Comparison of ENCODE assay signal across 8 mouse cellular contexts in genomic region chr19:11912037-11912532, GRCm38 (mm10). TPM values are rescaled to one million over a fixed set of nuclear protein-coding genes. Genes with fewer than 3 reads are reported as not detected.
DNase-seq lines count a peak whose midpoint lies in the region; ATAC-seq and TF ChIP-seq lines count a peak whose summit lies in the region.

TSS of gene Patl1 (plus strand) at chr19:11912399.

- H3K4me3 ChIP-seq in C2C12 (ENCODE audit: insufficient read depth, poor library complexity, severe bottlenecking) (peak within 1 kb of the TSS; percentile 78), myocyte (peak within 1 kb of the TSS; percentile 82)
- peak within 1 kb of the TSS; percentile 87 for H3K4me3 ChIP-seq in erythroblast, embryonic 14.5 days (replicated peaks)
- peak within 1 kb of the TSS; percentile 93 for H3K4me3 ChIP-seq in heart, embryonic 11.5 days (ENCODE audit: low read depth, low read length)
- H3K4me3 ChIP-seq in kidney, embryonic 16.5 days (ENCODE audit: low read length): peak within 1 kb of the TSS; percentile 82
- peak within 1 kb of the TSS; percentile 97 for H3K4me3 ChIP-seq in liver, adult 2 months (ENCODE audit: insufficient read depth, low read depth, low read length)

- peak; percentile 97 for ATAC-seq in heart, embryonic 11.5 days (replicated peaks; ENCODE audit: insufficient number of reproducible peaks, low FRiP score, low TSS enrichment)
- peak; percentile 98 for ATAC-seq in kidney, embryonic 16.5 days (ENCODE audit: low FRiP score, low TSS enrichment)

- peaks cover 28% of the 10 kb centered on the region for H3K4me1 ChIP-seq in erythroblast, embryonic 14.5 days (ENCODE audit: control insufficient read depth)
- peaks cover 21% of the 10 kb centered on the region for H3K4me1 ChIP-seq in heart, embryonic 11.5 days (ENCODE audit: control insufficient read depth, insufficient read depth, low read length)
- peaks cover 9% of the 10 kb centered on the region for H3K4me1 ChIP-seq in kidney, embryonic 16.5 days (ENCODE audit: insufficient read depth, low read length)
- peaks cover 3% of the 10 kb centered on the region for H3K4me1 ChIP-seq in liver, adult 2 months (ENCODE audit: control insufficient read depth, insufficient read depth, low read length)

- peak within 1 kb of the TSS; percentile 94 for H3K27ac ChIP-seq in heart, embryonic 11.5 days (ENCODE audit: low read depth, low read length)
- peak within 1 kb of the TSS; percentile 85 for H3K27ac ChIP-seq in kidney, embryonic 16.5 days (ENCODE audit: low read length)
- H3K27ac ChIP-seq in liver, adult 2 months (replicated peaks; ENCODE audit: insufficient read depth, low read depth, low read length): peak within 1 kb of the TSS; percentile 88

- H3K4me2 ChIP-seq in heart, embryonic 11.5 days: peak within 1 kb of the TSS; percentile 89
- peak within 1 kb of the TSS; percentile 66 for H3K4me2 ChIP-seq in kidney, embryonic 16.5 days (replicated peaks; ENCODE audit: low read depth, low read length)
- H3K4me2 ChIP-seq in myocyte (ENCODE audit: low read depth): peak within 1 kb of the TSS; percentile 94

- H3K36me3 ChIP-seq in C2C12 (ENCODE audit: control insufficient read depth, insufficient read depth): peaks cover 29% of the 10 kb centered on the region
- H3K36me3 ChIP-seq in erythroblast, embryonic 14.5 days (ENCODE audit: control insufficient read depth): peaks cover 16% of the 10 kb centered on the region
- peaks cover 3% of the 10 kb centered on the region; the same call in 1 of the 2 replicates for H3K36me3 ChIP-seq in heart, embryonic 11.5 days (ENCODE audit: control insufficient read depth, insufficient read depth, low read length)
- H3K36me3 ChIP-seq in kidney, embryonic 16.5 days (ENCODE audit: insufficient read depth, low read length): peaks cover 7% of the 10 kb centered on the region; the same call in 1 of the 2 replicates
- peaks cover 6% of the 10 kb centered on the region; the same call in 1 of the 2 replicates for H3K36me3 ChIP-seq in liver, adult 2 months (ENCODE audit: control insufficient read depth, insufficient read depth, low read length)
- peaks cover 10% of the 10 kb centered on the region for H3K36me3 ChIP-seq in myocyte (ENCODE audit: control insufficient read depth, insufficient read depth)
- H3K36me3 ChIP-seq in splenic B cell, adult 2 months (ENCODE audit: control insufficient read depth, insufficient read depth, low read length, poor library complexity, severe bottlenecking): no peaks in the 10 kb centered on the region

- no peaks in the 10 kb centered on the region for H3K9me3 ChIP-seq in erythroblast, embryonic 14.5 days (ENCODE audit: control insufficient read depth, low read length)
- no peaks in the 10 kb centered on the region for H3K9me3 ChIP-seq in heart, embryonic 11.5 days (replicated peaks; ENCODE audit: control insufficient read depth, low read length)
- H3K9me3 ChIP-seq in kidney, embryonic 16.5 days (ENCODE audit: low read length): no peaks in the 10 kb centered on the region

- H3K79me2 ChIP-seq in C2C12 (ENCODE audit: control insufficient read depth, insufficient read depth): peaks cover 53% of the 10 kb centered on the region
- H3K79me2 ChIP-seq in liver, adult 2 months (ENCODE audit: control insufficient read depth, insufficient read depth, low read length): peaks cover 7% of the 10 kb centered on the region; the same call in 1 of the 2 replicates
- H3K79me2 ChIP-seq in myocyte (ENCODE audit: control insufficient read depth, insufficient read depth): peaks cover 45% of the 10 kb centered on the region

- H3K27me3 ChIP-seq in C2C12 (ENCODE audit: control insufficient read depth, insufficient read depth, insufficient read length) (no peaks in the 10 kb centered on the region), myocyte (ENCODE audit: control insufficient read depth, insufficient read depth, insufficient read length) (no peaks in the 10 kb centered on the region)
- no peaks in the 10 kb centered on the region for H3K27me3 ChIP-seq in erythroblast, embryonic 14.5 days (ENCODE audit: control insufficient read depth)
- H3K27me3 ChIP-seq in heart, embryonic 11.5 days (ENCODE audit: control insufficient read depth, insufficient read depth, low read length): no peaks in the 10 kb centered on the region
- no peaks in the 10 kb centered on the region for H3K27me3 ChIP-seq in kidney, embryonic 16.5 days (ENCODE audit: insufficient read depth, low read length)
- no peaks in the 10 kb centered on the region for H3K27me3 ChIP-seq in liver, adult 2 months (ENCODE audit: control insufficient read depth, insufficient read depth, low read length)
- H3K27me3 ChIP-seq in splenic B cell, adult 2 months (ENCODE audit: control insufficient read depth, insufficient read depth, low read length, poor library complexity, severe bottlenecking): no peaks in the 10 kb centered on the region

- WGBS in heart, embryonic 11.5 days (ENCODE audit: insufficient replicate concordance): under 1% methylated on average over 53 of the region's 53 CpGs
- WGBS in kidney, embryonic 16.5 days: under 1% methylated on average over 50 of the region's 53 CpGs
- WGBS in liver, adult 2 months: under 1% methylated on average over 53 of the region's 53 CpGs

- no peak for TF ChIP-seq CTCF in C2C12 (IDR thresholded peaks at IDR 0.05; ENCODE audit: control insufficient read depth, insufficient read depth, insufficient read length)
- TF ChIP-seq CTCF in brain, embryonic 14.5 days (IDR thresholded peaks at IDR 0.05; ENCODE audit: borderline replicate concordance, extremely low read depth, insufficient read depth, insufficient read length): no peak
- no peak for TF ChIP-seq CTCF in liver, adult 2 months (IDR thresholded peaks at IDR 0.05; ENCODE audit: low read depth, low read length)

- DNase-seq in brain, embryonic 14.5 days (ENCODE audit: low read depth): peak; percentile 99
- peak; percentile 90 for DNase-seq in liver, adult 2 months (ENCODE audit: extremely low read depth, low read depth, low spot score)
- peak; percentile 99 for DNase-seq in splenic B cell, adult 2 months (ENCODE audit: low read depth, low spot score)

- H3K79me3 ChIP-seq in C2C12 (ENCODE audit: low read depth): peaks cover 39% of the 10 kb centered on the region

- peak within 1 kb of the TSS; percentile 92 for H3K9ac ChIP-seq in heart, embryonic 11.5 days (ENCODE audit: low read depth, low read length)
- H3K9ac ChIP-seq in kidney, embryonic 16.5 days (replicated peaks; ENCODE audit: low read length): peak within 1 kb of the TSS; percentile 87
- peak within 1 kb of the TSS; percentile 94 for H3K9ac ChIP-seq in liver, adult 2 months (ENCODE audit: low read depth, low read length)

- TF ChIP-seq POLR2A in brain, embryonic 14.5 days (IDR thresholded peaks at IDR 0.05; ENCODE audit: borderline replicate concordance, extremely low read depth, insufficient read depth, insufficient read length, poor library complexity, severe bottlenecking): peak; percentile 89
- TF ChIP-seq POLR2A in liver, adult 2 months (IDR thresholded peaks at IDR 0.05; ENCODE audit: extremely low read depth, insufficient read depth, low read length): peak; percentile 16; the same call in 1 of the 2 replicates
- TF ChIP-seq POLR2A in myocyte (IDR thresholded peaks at IDR 0.05; ENCODE audit: insufficient read length, low read depth): peak; percentile 72

- H3ac ChIP-seq in C2C12 (ENCODE audit: control insufficient read depth, insufficient read length, low read depth) (peak within 1 kb of the TSS; percentile 85), myocyte (ENCODE audit: control insufficient read depth, insufficient read length) (peak within 1 kb of the TSS; percentile 76)

TF ChIP-seq in C2C12, 6 proteins besides CTCF, POLR2A, EP300 and RAD21:
- peak; percentile 66 for TF ChIP-seq USF1 (IDR thresholded peaks at IDR 0.05; ENCODE audit: low read depth)
- no peak for TF ChIP-seq MYOG (IDR thresholded peaks at IDR 0.05; ENCODE audit: control insufficient read depth, extremely low read depth, insufficient read length)
- TF ChIP-seq MAX (IDR thresholded peaks at IDR 0.05): peak; percentile 52
- TF ChIP-seq MYOD1 (IDR thresholded peaks at IDR 0.05; ENCODE audit: control insufficient read depth, insufficient read length, low read depth): peak; percentile 74
- peak; percentile 55 for TF ChIP-seq CEBPB (IDR thresholded peaks at IDR 0.05; ENCODE audit: low read depth)

TF ChIP-seq in myocyte, 11 proteins besides CTCF, POLR2A, EP300 and RAD21:
- TF ChIP-seq MYOG (IDR thresholded peaks at IDR 0.05; ENCODE audit: control insufficient read depth in 1 of 3, insufficient read depth in 1 of 3, insufficient read length in 2 of 3, low read depth in 2 of 3) (peak; percentile 66 to 92 (median 88)), REST (IDR thresholded peaks at IDR 0.05; ENCODE audit: insufficient read depth, insufficient read length) (no peak), TCF12 (IDR thresholded peaks at IDR 0.05; ENCODE audit: insufficient read depth, poor library complexity, severe bottlenecking) (peak; percentile 26), MAX (IDR thresholded peaks at IDR 0.05; ENCODE audit: low read depth) (no peak), SRF (IDR thresholded peaks at IDR 0.05; ENCODE audit: control insufficient read depth, insufficient read length, low read depth) (peak; percentile 25), E2F4 (IDR thresholded peaks at IDR 0.05; ENCODE audit: insufficient read depth) (no peak), POLR2AphosphoS2 (IDR thresholded peaks at IDR 0.05; ENCODE audit: insufficient read length, low read depth) (peak; percentile 12), USF1 (IDR thresholded peaks at IDR 0.05; ENCODE audit: low read depth) (peak; percentile 71), CEBPB (IDR thresholded peaks at IDR 0.05; ENCODE audit: insufficient read depth, poor library complexity, severe bottlenecking) (no peak), TCF3 (IDR thresholded peaks at IDR 0.05; ENCODE audit: insufficient read length, low read depth) (no peak), MYOD1 (IDR thresholded peaks at IDR 0.05; ENCODE audit: control insufficient read depth in 1 of 3, insufficient read length in 2 of 3, low read depth in 2 of 3) (peak in 2 of 3 experiments; percentile 91 to 96)

RNA-seq across cellular contexts. Expression of gene Patl1, which starts in this region (rescaled TPM):
- polyA plus RNA-seq in C2C12 (2012; fragmentation: generic; extraction: Trizol) (13.3 TPM), myocyte (2012; fragmentation: generic; extraction: Trizol) (13.9 TPM)
- polyA plus RNA-seq in brain, embryonic 14.5 days (2012; rRNA removed): 38.0 and 38.6 TPM in 2 replicates
- 0.16 and 0.23 TPM in 2 replicates for polyA plus RNA-seq in erythroblast, embryonic 14.5 days (2012)
- 22.9 and 23.3 TPM in 2 replicates for polyA plus RNA-seq in heart, embryonic 11.5 days (2014; fragmentation: Nextera tagmentation; extraction: Ambion mirVana)
- 20.0 and 22.5 TPM in 2 replicates for polyA plus RNA-seq in kidney, embryonic 16.5 days (2015; fragmentation: Nextera tagmentation; extraction: Ambion mirVana)
- 2.8 and 4.4 TPM in 2 replicates for total RNA-seq in liver, adult 2 months (2014; rRNA removed)
- 7.9 and 8.1 TPM in 2 replicates for polyA plus RNA-seq in liver, adult 2 months (2012; rRNA removed)

Comparison
In these comparisons a context has a peak if more than half of its experiments do, and no peak if none do; other contexts are left out.
1. Peak in every context shown above with its lines: DNase-seq, ATAC-seq, H3K4me3 ChIP-seq and H3K27ac ChIP-seq.
2. POLR2A ChIP-seq: peak in every context shown above with its lines; median percentile 89 in brain, embryonic 14.5 days; 72 in myocyte; 16 in liver, adult 2 months.